Mouse (Mus musculus) bone marrow, adult 2 months (tissue): ENCODE data around the gene Srsf2.
A peak's percentile ranks its signal among the peaks of the same experiment; 100 is the strongest.

Experiments used
- CTCF ChIP-seq: fragments of 200-500 bp; IDR thresholded peaks from 2 replicates; pipeline ENCODE4 v1.5.1; 2011; ENCODE audit warnings: low read length, control low read depth; ENCODE audit not compliant: control insufficient read depth, insufficient read depth
- POLR2A ChIP-seq: fragments of 200-500 bp; IDR thresholded peaks from 2 replicates; pipeline ENCODE4 v1.6.1; 2011; ENCODE audit warnings: low read depth, mild to moderate bottlenecking, control low read depth, low read length, borderline replicate concordance; ENCODE audit not compliant: control insufficient read depth

GRCm38 (mm10) chr11:116852891-116853511 lies at the start of gene Srsf2:
- TF ChIP-seq CTCF (no peak), POLR2A (peak; percentile 99)
